Mouse (Mus musculus) kidney, postnatal 10 days (tissue): ENCODE measurements around the gene Gjc2.

Source experiments
- DNase-seq: peaks from one replicate; pipeline ENCODE4 v3.0.0; 2021; ENCODE audit warnings: mixed read lengths

Gjc2 gene

DNA sequence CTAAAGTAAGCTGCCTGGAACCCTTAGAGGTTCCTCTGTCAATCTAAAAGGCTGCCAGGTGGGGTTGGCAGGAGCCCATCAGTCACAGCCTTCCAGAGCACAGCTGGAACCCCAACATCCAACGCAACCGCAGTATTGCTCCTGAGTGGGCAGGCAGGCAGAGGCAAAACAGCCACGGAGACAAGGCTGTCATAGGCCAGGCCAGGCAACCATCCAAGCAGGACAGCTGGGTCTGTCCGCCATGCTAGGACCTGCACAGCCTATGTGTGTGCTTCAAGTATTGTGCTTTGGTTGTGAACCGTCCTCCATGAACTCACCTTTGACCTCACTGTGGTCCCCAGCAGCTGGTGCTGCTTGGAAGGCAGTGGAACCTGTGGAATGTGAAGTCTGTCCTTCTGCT, 27.1 kb downstream of the Gjc2 start:
- DNase-seq: no peak

DNA sequence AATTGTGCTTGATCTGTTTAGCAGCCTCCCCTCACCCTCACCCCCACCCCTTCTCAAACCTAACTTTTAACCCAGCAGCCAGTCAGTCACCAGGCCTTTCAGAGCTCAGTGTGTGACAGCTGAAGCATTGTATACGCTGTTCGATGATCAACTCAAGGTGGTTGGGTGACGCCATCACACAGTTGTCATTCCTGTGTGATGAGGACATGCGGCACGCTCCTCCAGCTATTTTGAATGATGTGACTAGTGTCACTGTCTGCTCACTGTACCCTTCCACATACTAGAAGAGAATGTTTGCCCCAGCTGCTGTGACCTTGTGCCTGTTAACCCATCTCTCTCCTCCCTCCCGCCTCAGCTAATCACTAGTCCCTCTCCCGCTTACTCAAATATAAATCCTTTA, 28.8 kb downstream of the Gjc2 start:
- no peak for DNase-seq

DNA sequence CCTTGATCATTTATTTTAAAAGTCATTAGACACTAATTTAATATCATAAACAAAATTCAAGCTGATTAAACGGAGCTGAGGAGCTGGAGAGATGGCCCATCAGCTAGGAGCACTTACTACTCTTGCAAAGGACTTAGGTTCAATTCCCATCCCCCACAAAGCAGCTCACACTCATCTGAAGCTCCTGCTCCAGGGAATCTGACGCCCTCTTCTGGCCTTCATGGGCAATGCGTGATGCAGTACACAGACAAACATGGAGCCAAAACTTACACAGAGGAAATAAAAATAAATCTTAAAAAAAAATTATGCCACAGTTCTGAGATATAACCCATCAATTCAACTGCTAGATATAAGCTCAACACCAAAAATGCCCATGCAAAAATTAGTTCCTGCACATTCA, 31.3 kb downstream of the Gjc2 start:
- no peak for DNase-seq

DNA sequence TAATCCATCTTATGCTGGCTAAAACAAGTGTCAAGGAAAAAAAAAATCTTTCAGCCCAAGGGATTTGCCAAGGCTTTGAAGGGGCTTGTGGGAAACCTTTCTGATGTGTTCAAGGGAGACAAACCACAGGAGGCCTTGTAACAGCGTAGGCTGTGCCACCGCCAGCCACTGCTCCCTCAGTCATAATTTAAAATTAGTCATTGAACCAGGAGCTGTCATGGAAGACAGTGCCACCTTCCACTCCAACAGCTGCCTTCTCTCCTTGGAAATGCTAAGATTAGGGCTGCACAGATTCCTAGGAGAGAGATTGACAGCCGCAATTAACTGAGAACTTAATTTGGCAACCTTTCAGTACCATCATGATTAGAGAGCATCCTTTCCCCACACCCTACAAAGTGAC, 33.7 kb downstream of the Gjc2 start:
- no peak for DNase-seq

DNA sequence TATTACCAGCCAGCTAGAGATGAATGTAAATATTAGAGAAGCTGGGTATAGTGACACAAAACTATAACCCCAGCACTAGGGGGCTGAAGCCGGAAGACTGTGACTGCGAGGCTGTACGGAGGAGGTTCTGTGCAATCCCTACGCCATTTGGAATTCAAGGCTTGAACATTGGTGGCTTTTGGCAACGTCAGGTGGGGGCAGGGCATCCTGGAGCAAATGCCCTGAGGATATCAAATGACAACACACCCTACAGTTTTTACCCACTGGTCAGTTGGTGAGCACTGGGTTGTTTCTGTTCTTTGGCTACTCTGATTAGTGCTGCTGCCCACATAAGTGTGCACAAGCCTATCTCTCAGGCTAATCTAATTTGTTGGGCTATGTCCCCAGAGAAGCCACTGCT, 40.1 kb downstream of the Gjc2 start:
- DNase-seq: no peak

DNA sequence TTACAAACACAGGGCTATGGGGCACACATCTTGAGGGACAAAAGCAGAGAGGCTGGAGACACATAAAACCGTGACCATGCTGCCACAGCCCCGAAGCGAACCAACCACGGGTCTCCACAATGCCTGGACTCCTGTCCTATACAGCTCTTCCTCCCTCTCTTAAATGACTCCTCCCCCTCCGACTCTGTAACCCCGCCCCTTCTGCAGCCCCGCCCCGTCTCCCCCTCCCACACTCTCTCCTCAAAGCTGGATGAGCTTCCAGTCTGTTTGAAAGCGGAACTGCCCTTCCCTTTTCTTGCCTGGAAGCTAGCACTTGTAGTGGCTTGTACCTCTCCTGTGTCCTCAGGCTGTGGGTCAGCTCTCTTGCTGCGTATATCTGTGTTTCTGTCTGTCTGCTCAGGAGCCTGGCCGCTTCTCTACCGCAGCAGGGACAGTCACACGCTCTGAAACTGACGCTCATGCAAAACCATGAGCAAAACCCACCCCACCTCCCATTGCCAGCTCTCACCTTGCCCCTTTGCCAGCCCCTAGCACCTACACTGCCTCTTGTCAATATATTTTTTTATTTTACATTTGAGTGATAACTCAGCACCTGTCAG, 41.1 kb downstream of the Gjc2 start:
- DNase-seq: peak; percentile 47

DNA sequence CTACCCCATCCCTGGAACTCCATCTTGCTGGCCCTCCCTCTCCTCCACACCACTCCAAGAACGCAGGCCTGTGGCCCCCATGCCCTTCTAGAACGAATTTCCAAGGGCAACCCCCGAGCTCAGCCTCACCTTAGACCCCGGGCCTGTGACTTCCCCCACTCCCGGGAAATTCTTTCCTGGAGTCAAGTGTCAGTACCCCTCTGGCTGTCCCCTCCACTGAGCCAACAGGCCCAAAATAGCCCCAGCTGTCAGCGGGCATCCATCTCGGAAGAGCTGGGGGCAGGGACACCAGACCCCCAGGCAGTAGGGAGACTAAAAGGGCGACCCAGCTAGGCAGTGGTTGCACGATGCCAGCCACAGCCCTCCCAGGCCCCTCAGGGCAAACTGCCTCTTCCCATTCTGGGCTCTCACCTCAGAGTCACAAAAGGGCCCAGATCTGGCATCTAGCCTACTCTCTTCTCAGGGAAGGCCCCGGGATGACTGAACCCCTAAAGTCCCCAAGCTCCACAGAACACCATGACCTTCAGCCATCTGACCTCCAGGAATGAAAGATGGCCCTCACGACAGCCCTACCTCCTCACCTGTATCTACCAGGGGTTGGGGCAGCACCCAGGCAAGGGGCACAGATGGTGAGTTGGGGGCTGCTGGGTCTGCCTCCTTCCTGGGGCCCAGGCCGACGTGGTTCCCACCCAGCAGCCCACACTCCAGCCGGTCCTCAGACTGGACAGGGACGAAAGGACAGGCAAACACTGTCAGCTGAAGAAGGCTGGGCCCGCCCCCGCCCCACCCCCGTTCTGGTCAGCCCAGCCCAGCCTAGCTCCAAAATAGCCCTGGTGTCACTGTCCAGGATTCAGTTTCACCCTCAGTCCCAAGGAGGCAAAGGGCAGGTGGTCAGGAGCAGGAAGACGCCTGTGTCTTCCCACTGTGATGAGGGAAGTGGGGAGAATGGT, 44.2 kb downstream of the Gjc2 start:
- no peak for DNase-seq

DNA sequence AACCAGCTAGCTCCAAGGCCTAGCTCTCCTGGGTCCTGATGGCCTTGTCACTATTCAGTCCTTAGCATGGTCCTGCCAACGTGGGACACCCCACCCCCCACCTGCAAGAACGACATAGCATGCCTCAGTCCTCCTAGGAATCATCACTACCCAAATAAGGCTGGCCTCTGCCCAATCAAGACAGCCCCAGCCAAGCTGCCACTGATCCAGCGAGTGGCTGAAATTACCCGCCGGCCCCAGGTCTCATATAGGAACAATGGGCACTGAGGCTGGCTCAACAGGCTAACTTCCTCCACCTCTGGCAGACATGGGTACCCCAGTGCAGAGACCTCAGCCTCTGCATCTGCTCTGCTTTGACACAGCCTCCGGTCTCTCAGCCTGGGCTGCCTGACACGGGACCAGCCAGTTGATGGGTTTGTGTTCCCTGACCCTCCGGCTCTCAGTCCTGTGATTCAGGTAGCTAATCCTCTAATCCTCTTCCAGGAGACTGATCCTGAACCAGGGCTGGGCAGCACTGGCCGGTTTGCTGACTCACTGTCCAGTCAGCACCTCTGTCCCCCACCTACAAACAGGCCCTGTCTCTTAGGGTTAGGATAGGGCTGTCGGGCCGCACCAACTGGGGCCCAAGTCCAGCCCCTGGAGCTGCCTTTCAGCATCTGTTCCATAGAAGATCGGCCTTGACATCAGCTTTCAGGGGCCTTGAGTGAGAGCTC, 45.9 kb downstream of the Gjc2 start:
- no peak for DNase-seq

DNA sequence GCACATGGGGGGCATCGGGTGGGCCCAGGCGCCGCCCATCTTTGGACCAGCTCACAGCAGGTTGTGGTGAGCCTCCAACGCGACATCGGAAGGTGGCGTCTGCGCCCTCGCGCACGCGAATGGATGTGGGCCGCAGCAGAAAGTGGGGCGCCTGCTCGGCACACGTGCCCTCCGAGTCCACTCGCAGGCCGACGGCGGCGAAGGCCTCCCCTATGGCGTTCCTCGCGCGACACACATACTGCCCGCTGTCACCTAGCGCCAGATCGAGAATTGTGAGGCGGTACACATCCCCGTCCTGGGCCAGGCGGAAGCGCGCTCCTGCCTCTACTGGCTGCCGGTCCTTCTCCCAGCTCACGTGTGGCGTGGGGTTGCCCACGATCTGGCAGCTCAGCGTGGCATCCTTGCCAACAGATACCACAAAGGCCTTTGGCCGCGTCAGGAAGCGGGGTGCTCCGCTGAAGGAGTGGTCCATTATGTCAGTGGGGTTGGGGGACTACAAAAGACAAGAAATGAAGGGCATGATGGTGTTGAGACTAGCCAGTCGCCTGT, 47.0 kb downstream of the Gjc2 start, which contains the start of gene Obscn:
Obscn (minus strand) TSS at position 499 of the 549 bp plus-strand sequence.
- no peak for DNase-seq

DNA sequence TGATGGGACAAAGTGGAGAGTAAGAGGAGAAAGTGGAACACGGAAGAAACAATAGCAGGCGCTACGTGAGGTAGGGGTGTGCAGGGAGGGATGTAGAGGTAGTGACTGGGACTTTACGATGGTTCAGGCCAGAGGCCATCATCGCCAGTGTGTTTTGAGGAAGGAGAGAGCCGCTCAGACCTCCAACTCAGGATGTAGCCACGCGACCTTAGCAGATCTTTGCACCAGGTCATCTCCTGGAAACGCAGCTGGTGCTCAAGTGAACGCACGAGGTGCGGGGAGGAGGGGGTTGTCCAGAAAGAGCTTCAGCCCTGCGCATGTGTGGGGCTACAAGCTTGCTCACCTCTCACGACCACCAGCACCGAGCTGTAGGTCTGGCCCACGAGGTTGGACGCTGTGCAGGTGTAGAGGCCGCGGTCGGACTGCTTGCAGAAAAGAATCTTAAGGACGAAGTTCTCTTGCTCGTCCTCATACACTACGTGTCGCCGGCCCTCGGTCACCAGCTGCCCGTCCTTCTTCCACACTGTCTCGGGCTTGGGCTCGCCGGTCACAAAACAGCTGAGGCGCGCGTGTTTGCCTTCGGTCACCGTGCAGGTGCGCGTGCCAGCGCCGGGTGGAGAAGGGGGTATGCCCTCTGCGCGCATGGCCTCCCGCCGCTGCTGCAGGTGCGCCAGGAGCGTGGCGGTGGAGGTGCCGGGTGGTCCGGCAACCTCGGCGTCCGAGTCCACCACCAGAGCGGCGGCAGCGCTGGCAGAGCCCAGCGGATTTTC, 47.8 kb downstream of the Gjc2 start:
- DNase-seq: no peak

DNA sequence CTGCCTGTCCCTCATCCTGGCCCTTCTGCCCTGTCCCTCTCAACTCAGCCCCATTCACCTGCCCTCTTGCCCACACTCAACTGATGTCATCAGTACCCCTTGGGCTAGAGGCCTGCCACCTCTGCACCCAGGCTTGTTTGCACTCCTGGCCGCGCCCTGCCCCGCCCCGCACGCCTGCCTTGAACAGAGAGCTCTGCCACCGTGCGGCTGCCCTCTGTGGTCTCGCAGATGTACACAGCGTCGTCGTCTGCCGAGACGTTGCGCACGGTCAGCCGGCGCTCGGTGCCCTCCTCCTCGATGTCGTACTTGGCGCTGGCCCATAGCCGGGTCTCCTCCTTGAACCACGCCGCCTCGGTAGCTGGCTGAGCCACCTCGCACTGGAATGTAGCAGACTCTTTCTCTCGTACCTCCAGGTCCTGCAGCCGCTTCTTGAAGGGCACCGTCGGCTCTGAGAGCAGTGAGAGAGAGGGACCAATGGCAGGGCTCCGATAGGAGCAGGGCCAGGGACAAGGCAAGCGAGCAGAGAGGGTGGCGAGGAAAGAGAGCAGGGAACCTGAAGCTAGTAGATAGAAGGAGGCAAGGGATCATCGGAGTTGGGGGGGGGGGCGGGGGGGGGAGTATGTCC, 48.5 kb downstream of the Gjc2 start:
- DNase-seq: peak; percentile 24

DNA sequence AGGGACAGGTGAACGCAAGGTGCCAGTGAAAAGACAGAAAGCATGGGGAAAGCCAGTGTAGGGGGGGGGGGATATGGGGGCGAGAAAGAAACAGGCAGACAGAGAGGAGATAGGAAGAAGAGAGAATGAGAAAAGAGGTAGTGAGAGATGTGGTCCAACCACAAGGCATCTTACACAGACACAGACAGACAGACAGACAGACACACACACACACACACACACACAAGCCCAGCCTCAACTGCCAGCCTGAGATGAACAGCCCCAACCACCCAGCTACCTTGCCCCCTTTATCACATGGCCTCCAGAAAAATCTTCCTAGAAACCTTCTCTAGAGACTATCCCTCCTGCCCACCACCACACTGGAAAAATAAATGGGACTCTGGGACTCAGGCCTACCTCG, 50.9 kb downstream of the Gjc2 start:
- DNase-seq: no peak

DNA sequence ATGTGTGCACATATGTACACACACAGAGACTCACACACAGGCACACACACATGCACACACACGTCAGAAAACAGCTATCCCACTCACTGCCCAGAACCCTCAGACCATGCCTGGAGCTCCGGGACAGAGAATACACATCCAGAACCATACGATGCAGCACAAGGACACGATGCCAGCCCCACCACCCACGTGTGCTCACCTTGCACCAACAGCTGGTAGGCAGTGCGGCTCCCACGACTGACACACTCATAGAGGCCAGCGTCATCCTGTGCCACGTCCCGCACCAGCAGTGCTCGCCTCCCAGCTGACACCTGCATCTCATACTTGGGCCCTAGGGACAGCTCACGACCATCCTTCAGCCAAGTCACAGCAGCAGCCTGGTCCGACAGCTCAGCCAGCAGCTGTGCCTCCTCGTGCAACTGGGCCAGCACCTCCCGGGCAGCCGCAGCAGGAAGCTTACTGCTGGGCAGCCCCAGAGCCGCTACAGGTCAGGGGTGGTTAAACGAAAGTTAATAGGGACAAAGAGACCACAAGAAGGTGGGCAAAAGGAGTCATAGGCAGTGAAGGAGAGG, 51.6 kb downstream of the Gjc2 start:
- no peak for DNase-seq

DNA sequence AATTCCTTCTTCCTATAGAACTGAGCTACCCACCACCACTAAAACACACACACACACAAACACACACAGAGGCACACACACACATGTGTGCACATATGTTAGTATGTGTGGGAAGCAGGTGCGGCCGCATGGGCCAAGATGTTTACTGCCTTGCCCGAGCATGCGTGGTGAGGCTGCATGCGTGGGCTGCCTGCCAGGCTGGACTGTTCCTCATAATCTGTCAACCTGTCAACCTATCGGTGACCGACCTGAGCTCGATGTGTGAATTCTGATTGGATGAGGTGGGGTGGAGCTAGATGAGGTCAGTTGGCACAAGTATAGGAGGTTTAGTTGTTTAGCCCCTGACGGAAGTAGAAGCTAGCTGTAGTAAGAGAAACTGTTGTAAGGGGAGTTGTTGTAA, 52.2 kb downstream of the Gjc2 start:
- no peak for DNase-seq
